Mouse (Mus musculus) NIH3T3 (cell line): ENCODE data around the gene Smg6.

ENCODE experiments used
- DNase-seq: peaks from one replicate; pipeline ENCODE4 v3.0.0-alpha.2; 2012; ENCODE audit warnings: low read depth

Smg6 gene

GRCm38 (mm10) chr11:75190905-75191441 lies 265.4 kb downstream of the Smg6 start, which contains the start of gene Dph1:
Gene Dph1, minus strand, starts transcription at chr11:75191241.
- no peak for DNase-seq

GRCm38 (mm10) chr11:75191841-75192240 lies 266.2 kb downstream of the Smg6 start:
- DNase-seq = no peak

GRCm38 (mm10) chr11:75192336-75193214 lies 267.0 kb downstream of the Smg6 start:
- peak; percentile 89 for DNase-seq

GRCm38 (mm10) chr11:75193256-75194071 lies 267.8 kb downstream of the Smg6 start, which contains the start of gene Rtn4rl1:
Gene Rtn4rl1, plus strand, starts transcription at chr11:75193783.
- DNase-seq = no peak

GRCm38 (mm10) chr11:75194121-75194849 lies 268.7 kb downstream of the Smg6 start:
- DNase-seq = no peak

- no peak for DNase-seq
Observed at GRCm38 (mm10) chr11:75194850-75195461, 269.3 kb downstream of the Smg6 start.

GRCm38 (mm10) chr11:75196131-75196530 lies 270.5 kb downstream of the Smg6 start:
- DNase-seq = no peak

GRCm38 (mm10) chr11:75197956-75198355 lies 272.3 kb downstream of the Smg6 start:
- no peak for DNase-seq

GRCm38 (mm10) chr11:75198792-75199191 lies 273.2 kb downstream of the Smg6 start:
- DNase-seq = no peak

GRCm38 (mm10) chr11:75199951-75200350 lies 274.3 kb downstream of the Smg6 start:
- peak; percentile 51 for DNase-seq

GRCm38 (mm10) chr11:75200935-75201334 lies 275.3 kb downstream of the Smg6 start:
- no peak for DNase-seq

GRCm38 (mm10) chr11:75201721-75202120 lies 276.1 kb downstream of the Smg6 start:
- DNase-seq = no peak

- no peak for DNase-seq
Observed at GRCm38 (mm10) chr11:75203926-75204325, 278.3 kb downstream of the Smg6 start.

GRCm38 (mm10) chr11:75204472-75204871 lies 278.8 kb downstream of the Smg6 start:
- no peak for DNase-seq

GRCm38 (mm10) chr11:75206347-75206746 lies 280.7 kb downstream of the Smg6 start:
- DNase-seq = no peak

- no peak for DNase-seq
Observed at GRCm38 (mm10) chr11:75209363-75209762, 283.7 kb downstream of the Smg6 start.

- DNase-seq = no peak
Observed at GRCm38 (mm10) chr11:75210093-75210492, 284.5 kb downstream of the Smg6 start.

GRCm38 (mm10) chr11:75210755-75211154 lies 285.1 kb downstream of the Smg6 start:
- DNase-seq = no peak

- peak; percentile 46 for DNase-seq
Observed at GRCm38 (mm10) chr11:75212031-75212667, 286.5 kb downstream of the Smg6 start.

GRCm38 (mm10) chr11:75212876-75213275 lies 287.3 kb downstream of the Smg6 start:
- DNase-seq = no peak
